Mouse (Mus musculus): ENCODE data around the gene Akap7.
A peak's percentile ranks its signal among the peaks of the same experiment; 100 is the strongest.

The Akap7 gene

GRCm38 (mm10) chr10:25307770-25308169, at the start of gene Akap7:
Akap7 (minus strand) TSS chr10:25307870.
- no peak for DNase-seq (ENCODE audit: low read depth, low spot score)

GRCm38 (mm10) chr10:25354390-25354789, 46.7 kb upstream of the Akap7 start:
- no peak for DNase-seq (ENCODE audit: low read depth, low spot score)

DNA sequence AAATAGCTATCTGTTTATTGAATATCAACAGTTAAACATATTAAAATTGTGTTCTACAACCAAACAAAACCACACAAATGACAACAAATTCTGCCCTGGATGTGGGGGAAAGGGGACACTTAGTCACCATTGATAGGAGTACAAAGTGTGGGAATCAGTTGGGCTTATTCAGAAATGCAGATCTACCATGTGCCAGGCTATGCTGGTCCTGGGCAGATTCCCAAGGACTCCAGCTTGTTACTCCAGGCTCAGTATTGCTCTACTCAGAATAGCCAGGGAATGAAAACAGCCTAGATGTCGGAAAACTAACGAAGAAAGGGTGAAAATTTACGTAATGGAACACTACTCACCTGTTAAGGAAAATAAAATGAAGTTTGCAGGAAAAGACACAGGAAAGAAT, 46.3 kb upstream of the Akap7 start:
- no peak for DNase-seq (ENCODE audit: low read depth, low spot score)

DNA sequence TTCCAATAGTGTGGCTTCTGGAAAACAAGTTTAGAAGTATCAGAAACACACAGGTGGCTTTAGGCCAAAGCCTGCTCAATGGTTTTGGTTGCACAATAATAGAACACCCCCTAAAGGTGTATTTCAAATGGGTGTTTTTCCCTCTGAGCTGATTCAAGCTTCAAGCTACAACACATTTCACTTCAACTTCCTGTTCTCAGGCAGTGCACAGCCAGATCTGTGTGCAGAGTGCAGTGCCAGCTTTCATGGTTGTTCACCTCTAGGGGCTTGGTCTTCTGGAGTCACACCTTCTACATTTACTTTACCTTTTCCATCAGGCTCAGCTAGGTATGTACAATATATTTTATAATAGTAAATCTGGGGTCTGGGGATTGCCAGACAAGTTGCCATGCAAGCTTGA, 35.1 kb upstream of the Akap7 start:
- DNase-seq (ENCODE audit: low read depth, low spot score): no peak

GRCm38 (mm10) chr10:25340675-25341074, 33.0 kb upstream of the Akap7 start:
- no peak for DNase-seq (ENCODE audit: low read depth, low spot score)

GRCm38 (mm10) chr10:25333390-25334079, 25.9 kb upstream of the Akap7 start:
- no peak for DNase-seq (ENCODE audit: low read depth, low spot score)

DNA sequence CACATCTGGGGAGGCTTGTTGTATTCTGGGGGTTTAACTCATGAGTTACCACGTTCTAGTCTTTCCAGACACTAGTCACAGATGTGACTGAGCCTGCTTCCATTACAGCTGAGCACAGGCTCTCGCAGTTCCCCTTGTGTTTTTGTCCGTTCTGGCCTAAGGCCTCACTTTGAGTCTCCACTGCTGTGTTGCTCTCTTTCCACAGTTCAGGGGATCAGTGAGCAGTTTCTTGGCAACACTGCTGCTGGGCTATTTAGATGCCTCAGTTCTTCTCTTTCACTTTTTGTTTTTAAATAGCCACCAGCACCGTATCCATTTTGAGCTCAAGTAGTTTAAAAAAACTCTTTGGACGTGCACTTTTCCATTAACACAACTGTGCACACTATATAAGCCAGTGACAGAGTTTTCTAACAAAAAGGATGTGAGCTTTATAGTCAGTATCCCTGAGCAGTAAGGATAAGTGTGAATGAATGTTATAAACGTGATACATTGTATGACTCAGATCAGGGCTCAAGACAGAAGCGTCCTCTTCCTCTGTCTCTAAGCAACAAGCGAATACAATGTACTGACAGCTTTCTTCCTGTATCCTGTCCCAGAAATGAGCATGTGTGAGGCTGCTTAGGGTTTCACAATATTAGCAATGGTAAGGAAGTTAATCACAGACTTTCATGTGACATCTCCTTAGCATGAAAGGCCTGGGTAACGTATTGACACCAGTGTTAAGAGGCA, 23.8 kb upstream of the Akap7 start:
- DNase-seq (ENCODE audit: low read depth, low spot score): no peak

DNA sequence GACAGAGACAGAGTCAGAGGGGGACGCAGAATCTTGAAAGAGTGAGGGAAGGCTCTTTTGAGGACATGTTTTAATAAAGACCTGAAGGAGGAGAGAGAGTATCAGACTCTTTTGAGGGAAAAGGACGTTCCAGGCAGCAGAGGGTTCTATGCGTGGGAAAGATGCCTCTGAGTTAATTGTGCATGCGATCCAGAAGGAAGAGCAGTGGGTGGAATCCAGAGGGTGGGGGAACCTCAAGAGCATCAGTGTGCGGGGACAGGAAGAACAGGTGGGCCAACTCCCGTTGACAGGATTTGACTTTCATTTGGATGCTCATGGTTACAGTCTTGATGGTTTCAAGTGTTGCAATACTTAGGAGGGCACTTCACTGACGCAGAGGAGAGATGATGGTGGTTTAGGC, 22.4 kb upstream of the Akap7 start:
- no peak for DNase-seq (ENCODE audit: low read depth, low spot score)

GRCm38 (mm10) chr10:25327511-25327910, 19.8 kb upstream of the Akap7 start:
- no peak for DNase-seq (ENCODE audit: low read depth, low spot score)

- no peak for DNase-seq (ENCODE audit: low read depth, low spot score)
Measured at GRCm38 (mm10) chr10:25325690-25326089, 18.0 kb upstream of the Akap7 start.

DNA sequence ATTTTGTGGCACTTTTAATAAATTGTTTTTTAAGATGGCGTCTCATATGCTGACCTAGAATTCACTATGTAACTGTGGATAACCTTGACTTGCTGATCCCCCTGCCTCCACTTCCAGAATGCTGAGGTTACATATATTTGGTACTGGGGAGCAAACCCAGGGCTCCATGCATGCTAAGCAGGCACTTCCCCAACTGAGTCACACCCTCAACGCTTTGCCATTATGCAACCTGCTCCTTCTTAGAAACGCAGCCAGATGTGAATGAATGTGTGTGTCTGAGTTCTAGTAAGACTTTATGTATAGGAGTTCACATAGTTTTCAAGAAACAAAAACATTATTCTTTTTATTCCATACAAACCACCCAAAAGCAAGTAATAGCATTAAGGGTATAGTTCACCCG, 13.5 kb upstream of the Akap7 start:
- no peak for DNase-seq (ENCODE audit: low read depth, low spot score)

DNA sequence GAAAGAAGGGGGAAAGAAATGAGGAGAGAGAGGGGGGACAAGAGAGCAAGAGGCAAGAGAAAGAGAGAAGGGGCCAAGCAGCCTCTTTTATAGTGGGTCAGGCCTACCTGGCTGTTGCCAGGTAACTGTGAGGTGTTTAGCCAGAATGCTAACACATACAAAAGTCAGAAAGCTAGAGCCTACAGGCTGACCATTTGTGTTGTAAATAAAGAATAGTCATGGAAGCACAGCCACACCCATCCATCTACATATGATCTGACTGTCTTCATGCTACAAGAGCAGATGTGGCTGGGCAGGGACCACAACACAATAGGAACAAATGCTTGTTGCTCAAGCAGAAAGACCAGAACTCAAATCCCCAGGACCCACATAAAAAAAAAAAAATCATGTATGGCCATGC, 11.9 kb upstream of the Akap7 start:
- no peak for DNase-seq (ENCODE audit: low read depth, low spot score)

DNA sequence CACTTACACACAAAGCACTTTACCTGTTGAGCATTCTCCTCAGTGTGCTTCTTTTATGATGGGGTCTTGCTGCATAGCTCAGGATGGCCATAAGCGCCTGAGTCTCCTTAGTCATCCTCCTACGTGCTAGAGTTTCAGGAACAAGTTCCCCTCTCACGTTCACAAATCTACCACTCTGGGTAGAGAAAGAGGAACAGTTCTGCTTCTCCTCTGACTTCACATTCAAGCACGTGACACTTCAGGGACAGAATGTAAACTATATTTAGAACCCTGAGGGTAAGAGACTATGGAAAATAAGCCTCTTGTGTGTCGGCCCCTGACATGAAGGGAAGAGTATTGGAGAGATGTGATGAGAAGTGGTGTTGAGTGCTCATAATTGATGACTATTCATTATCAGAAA, 10.7 kb upstream of the Akap7 start:
- DNase-seq (ENCODE audit: low read depth, low spot score): no peak

DNA sequence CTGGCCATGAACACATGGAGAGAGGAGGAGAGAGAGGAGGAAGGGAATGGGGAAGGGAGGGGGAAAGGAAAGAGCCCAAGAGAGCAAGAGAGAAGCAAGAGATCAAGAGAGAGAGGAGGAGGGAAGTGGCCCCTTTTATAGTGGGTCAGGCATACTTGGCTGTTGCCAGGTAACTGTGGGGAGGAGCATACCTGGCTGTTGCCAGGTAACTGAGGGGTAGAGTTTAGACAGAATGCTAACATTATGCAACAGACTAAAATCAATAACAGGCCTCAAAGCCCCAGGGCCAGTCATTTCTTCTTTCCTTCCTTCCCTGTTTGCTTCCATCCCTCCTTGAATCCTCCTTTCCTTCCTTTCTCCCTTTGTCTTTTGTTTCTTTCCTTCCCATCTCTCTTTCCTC, 10.0 kb upstream of the Akap7 start:
- DNase-seq (ENCODE audit: low read depth, low spot score): no peak

GRCm38 (mm10) chr10:25313856-25314584, 6.3 kb upstream of the Akap7 start:
- peak; percentile 54 for DNase-seq (ENCODE audit: low read depth, low spot score)

DNA sequence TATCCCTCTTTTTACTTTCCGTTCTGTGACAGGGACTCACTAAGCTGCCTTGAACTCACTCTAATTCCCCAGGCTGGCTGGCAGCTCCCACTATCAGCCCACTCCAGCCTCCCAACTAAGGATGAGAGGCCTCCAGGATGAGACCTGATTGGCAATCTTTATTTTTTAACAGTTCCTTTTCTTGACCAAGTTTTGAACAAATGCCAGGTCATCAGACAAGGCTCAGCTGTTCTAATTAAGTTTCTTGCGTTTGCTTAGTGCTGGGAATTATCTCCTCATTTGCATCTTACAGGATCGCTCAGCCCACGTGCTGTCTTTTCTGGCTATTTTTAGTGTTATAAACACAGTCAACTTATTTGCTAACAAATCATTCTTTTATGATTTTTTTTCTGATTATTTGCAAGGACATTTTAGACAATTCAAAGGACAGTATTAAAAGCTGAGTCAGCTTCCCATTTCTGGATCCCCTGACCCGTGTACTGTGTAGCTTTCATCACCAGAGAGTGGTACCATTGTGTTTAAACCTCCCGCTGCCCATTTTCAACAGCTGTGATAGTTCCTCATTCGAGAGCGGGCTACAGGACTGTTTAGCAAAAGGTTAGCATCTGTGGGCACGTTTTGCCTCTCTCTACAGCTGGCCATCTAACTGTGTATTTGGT, 4.0 kb upstream of the Akap7 start:
- no peak for DNase-seq (ENCODE audit: low read depth, low spot score)

DNA sequence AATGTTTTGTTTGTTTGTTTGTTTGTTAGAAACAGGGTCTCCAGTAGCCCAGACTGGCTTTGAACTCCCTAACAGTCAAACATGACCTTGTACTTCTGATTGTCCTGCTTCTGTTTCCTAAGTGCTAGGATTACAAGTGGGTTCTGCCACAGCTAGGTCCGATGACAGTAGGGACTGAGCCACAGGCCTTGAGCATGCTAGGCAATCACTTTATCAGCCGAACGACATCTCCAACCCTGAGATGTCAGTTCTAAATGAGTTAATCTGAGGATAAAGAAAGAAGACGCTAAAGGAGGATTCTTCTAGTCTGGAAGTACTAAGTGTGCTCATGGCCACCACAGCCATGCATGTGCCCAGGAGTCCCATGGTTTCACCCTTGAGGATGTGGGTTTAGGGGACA, 3.1 kb upstream of the Akap7 start:
- DNase-seq (ENCODE audit: low read depth, low spot score): no peak

DNA sequence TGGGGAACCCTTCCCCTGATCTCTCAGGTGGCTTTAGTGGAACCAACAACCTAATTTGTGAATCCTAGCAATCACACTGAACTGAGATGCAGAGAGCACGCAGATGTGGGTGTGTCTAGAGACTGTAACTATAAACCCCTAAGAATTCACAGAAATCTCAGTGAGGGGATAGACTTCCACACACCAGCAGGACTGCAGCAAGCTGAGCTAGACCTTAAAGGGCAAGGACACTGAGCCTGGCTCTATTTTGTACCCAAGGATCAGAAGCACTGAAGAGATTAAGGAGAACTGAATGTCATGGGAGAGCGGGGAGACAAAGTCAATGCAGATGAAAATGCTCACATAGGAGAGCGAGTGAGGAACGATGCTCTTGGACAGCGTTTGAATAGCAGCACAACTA, 2.3 kb upstream of the Akap7 start:
- DNase-seq (ENCODE audit: low read depth, low spot score): no peak

DNA sequence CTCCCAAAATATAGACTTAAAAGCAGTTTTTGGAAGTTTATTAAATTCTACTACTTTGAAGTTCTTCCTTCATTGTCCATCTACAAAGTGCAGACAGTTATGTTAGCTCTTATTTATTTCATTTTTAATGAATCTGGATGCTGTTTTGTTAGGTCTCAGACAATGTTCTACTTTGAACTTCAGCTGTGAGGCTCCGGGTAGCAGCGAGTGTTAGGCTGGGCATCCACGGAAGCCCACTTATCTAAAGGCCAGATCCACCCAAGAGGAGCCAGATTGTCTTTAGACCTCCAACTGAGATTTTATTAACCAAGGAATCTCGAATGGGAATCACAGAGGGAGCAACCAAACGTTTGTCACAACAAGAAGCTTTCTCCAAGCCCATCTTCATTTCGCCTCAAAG, 2.5 kb downstream of the Akap7 start:
- DNase-seq (ENCODE audit: low read depth, low spot score): no peak

DNA sequence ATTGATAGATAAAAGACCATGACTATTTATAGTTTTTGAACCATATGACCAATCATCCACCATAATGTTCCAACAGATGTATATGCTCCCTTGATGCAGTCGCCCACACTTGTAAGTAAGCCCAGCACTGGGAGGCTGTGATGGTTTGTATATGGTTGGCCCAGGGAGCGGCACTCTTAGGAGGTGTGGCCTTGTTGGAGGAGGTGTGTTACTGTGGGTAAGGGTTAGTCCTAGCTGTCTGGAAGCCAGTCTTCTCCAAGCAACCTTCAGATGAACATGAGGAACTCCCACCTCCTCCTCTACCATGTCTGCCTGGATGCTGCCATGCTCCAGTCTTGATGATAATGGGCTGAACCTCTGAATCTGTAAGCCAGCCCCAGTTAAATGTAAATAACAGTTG, 3.1 kb downstream of the Akap7 start:
- DNase-seq (ENCODE audit: low read depth, low spot score): no peak

GRCm38 (mm10) chr10:25299031-25299529, 8.6 kb downstream of the Akap7 start:
- DNase-seq (ENCODE audit: low read depth, low spot score): no peak

DNA sequence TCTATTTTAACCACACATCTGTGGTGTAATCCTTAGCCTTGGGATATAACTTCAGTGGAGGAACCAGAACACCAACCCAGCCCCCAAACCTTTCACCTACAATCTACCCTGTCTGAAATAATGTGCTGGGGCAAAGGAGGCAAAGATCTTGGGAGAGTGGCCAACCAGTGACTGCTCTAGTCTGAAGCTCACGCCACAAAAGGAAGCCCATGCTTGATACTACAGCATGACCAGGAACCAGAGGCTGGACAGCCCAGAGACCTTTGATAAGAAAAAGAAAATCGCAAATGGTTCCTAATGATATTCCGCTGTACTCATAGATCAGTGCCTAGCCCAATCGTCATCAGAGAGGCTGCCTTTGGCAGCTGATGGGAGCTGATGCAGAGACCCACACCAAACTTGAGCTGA, 9.4 kb downstream of the Akap7 start:
- no peak for DNase-seq (ENCODE audit: low read depth, low spot score)

All from mesoderm, embryonic 11.5 days (tissue).